In the genomic region with DNA sequence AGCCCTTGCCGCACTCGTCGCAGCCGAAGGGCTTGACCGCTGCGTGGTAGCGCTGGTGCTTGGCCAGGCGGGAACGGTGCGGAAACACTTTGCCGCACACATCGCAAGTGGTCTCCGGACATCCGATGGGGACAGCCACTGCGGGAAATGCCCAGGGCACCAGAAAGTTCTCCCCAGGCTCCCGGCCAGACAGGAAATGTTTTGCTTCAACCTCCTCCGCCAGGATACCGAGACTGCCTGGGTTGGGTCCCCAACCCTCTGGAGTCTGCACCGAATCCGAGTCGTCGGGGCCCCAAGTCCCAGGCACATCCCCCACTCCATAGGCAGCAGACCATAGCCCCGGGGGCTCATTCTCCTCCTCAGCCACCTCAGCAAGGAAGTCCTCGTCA, we compare ENCODE assay signal across 13 mouse cellular contexts. TPM values are rescaled to one million over a fixed set of nuclear protein-coding genes. Genes with fewer than 3 reads are reported as not detected.
DNase-seq lines count a peak whose midpoint lies in the region; ATAC-seq lines count a peak whose summit lies in the region.
"Had no signal": no experiment of that assay in that cellular context is flagged by ENCODE, and none has a peak within 500 bp of the region (broad histone marks: within the 10 kb centered on the region; RNA-seq: fewer than 3 reads in every experiment).

No protein-coding gene starts in this region.

- H3K36me3 ChIP-seq in forebrain, embryonic 11.5 days (ENCODE audit: control insufficient read depth, insufficient read depth, low read length): peaks cover 4% of the 10 kb centered on the region; the same call in 1 of the 2 replicates
- H3K36me3 ChIP-seq in forebrain, embryonic 16.5 days (ENCODE audit: control insufficient read depth, insufficient read depth): peaks cover 20% of the 10 kb centered on the region
- H3K36me3 ChIP-seq in intestine, embryonic 15.5 days: peaks cover 15% of the 10 kb centered on the region
- peaks cover 11% of the 10 kb centered on the region for H3K36me3 ChIP-seq in intestine, embryonic 16.5 days (ENCODE audit: control insufficient read depth, insufficient read depth, low read length)
- H3K36me3 ChIP-seq in neural tube, embryonic 12.5 days: peaks cover 80% of the 10 kb centered on the region
- H3K36me3 ChIP-seq in neural tube, embryonic 15.5 days: peaks cover 73% of the 10 kb centered on the region
- H3K36me3 ChIP-seq in midbrain, embryonic 14.5 days (ENCODE audit: control insufficient read depth, insufficient read depth, low read length): peaks cover 85% of the 10 kb centered on the region
- H3K36me3 ChIP-seq: liver, embryonic 15.5 days had no signal

- peak; percentile 56 for DNase-seq in forebrain, embryonic 11.5 days (ENCODE audit: low spot score)
- no peak for DNase-seq in midbrain, embryonic 14.5 days
- no peak for DNase-seq in thymus, postnatal 25 days
- DNase-seq: adrenal gland, postnatal 36 days; gastrocnemius, adult 2 months; kidney, adult 18-20 months had no signal

- no peak overlapping the region for H3K9ac ChIP-seq in forebrain, embryonic 11.5 days (ENCODE audit: low read length)
- H3K9ac ChIP-seq in forebrain, embryonic 16.5 days (replicated peaks; ENCODE audit: low read depth, low read length): no peak overlapping the region
- H3K9ac ChIP-seq in intestine, embryonic 15.5 days: no peak overlapping the region
- H3K9ac ChIP-seq in intestine, embryonic 16.5 days (ENCODE audit: low read depth, low read length): no peak overlapping the region
- no peak overlapping the region for H3K9ac ChIP-seq in neural tube, embryonic 12.5 days
- H3K9ac ChIP-seq in neural tube, embryonic 15.5 days (replicated peaks): no peak overlapping the region
- H3K9ac ChIP-seq in midbrain, embryonic 14.5 days (replicated peaks; ENCODE audit: low read length): 0 out of 2 replicates have a peak overlapping the region, but pooled peaks have one; percentile 12
- H3K9ac ChIP-seq: liver, embryonic 15.5 days had no signal

- peaks cover 63% of the 10 kb centered on the region for H3K27me3 ChIP-seq in forebrain, embryonic 11.5 days (ENCODE audit: control insufficient read depth, insufficient read depth, low read length)
- H3K27me3 ChIP-seq in forebrain, embryonic 16.5 days (replicated peaks; ENCODE audit: control insufficient read depth, insufficient read depth, low read length): peaks cover 32% of the 10 kb centered on the region
- peaks cover 69% of the 10 kb centered on the region for H3K27me3 ChIP-seq in intestine, embryonic 15.5 days (replicated peaks)
- peaks cover 50% of the 10 kb centered on the region for H3K27me3 ChIP-seq in intestine, embryonic 16.5 days (replicated peaks; ENCODE audit: control insufficient read depth, insufficient read depth, low read length)
- H3K27me3 ChIP-seq in neural tube, embryonic 12.5 days (replicated peaks): peaks cover 76% of the 10 kb centered on the region
- peaks cover 80% of the 10 kb centered on the region for H3K27me3 ChIP-seq in neural tube, embryonic 15.5 days (replicated peaks)
- peaks cover 60% of the 10 kb centered on the region for H3K27me3 ChIP-seq in midbrain, embryonic 14.5 days (ENCODE audit: control insufficient read depth, insufficient read depth, low read length)
- H3K27me3 ChIP-seq: Patski had no signal

- H3K27ac ChIP-seq in forebrain, embryonic 11.5 days (ENCODE audit: low read depth, low read length): no peak overlapping the region
- H3K27ac ChIP-seq in forebrain, embryonic 16.5 days (ENCODE audit: low read length): no peak overlapping the region
- H3K27ac ChIP-seq in intestine, embryonic 15.5 days: no peak overlapping the region
- H3K27ac ChIP-seq in intestine, embryonic 16.5 days (ENCODE audit: low read length): no peak overlapping the region
- H3K27ac ChIP-seq in neural tube, embryonic 12.5 days: no peak overlapping the region
- no peak overlapping the region for H3K27ac ChIP-seq in neural tube, embryonic 15.5 days (replicated peaks)
- H3K27ac ChIP-seq in midbrain, embryonic 14.5 days (replicated peaks; ENCODE audit: low read depth, low read length): no peak overlapping the region
- H3K27ac ChIP-seq: gastrocnemius, adult 2 months; liver, embryonic 15.5 days had no signal

- H3K4me1 ChIP-seq in forebrain, embryonic 11.5 days (replicated peaks; ENCODE audit: control insufficient read depth, insufficient read depth, low read length): peaks cover 13% of the 10 kb centered on the region
- peaks cover 19% of the 10 kb centered on the region for H3K4me1 ChIP-seq in forebrain, embryonic 16.5 days (replicated peaks; ENCODE audit: control insufficient read depth, insufficient read depth, low read length)
- peaks cover 17% of the 10 kb centered on the region for H3K4me1 ChIP-seq in intestine, embryonic 15.5 days (replicated peaks)
- peaks cover 14% of the 10 kb centered on the region for H3K4me1 ChIP-seq in intestine, embryonic 16.5 days (ENCODE audit: control insufficient read depth, insufficient read depth, low read length)
- peaks cover 18% of the 10 kb centered on the region for H3K4me1 ChIP-seq in neural tube, embryonic 12.5 days
- peaks cover 19% of the 10 kb centered on the region for H3K4me1 ChIP-seq in neural tube, embryonic 15.5 days
- H3K4me1 ChIP-seq in midbrain, embryonic 14.5 days (ENCODE audit: control insufficient read depth, insufficient read depth, low read length): peaks cover 12% of the 10 kb centered on the region; the same call in 1 of the 2 replicates

- H3K4me2 ChIP-seq in forebrain, embryonic 11.5 days (ENCODE audit: low read depth, low read length, severe bottlenecking): no peak overlapping the region
- no peak overlapping the region for H3K4me2 ChIP-seq in forebrain, embryonic 16.5 days (ENCODE audit: low read length)
- peak overlapping the region; percentile 82; the same call in 1 of the 2 replicates for H3K4me2 ChIP-seq in intestine, embryonic 15.5 days (replicated peaks)
- H3K4me2 ChIP-seq in intestine, embryonic 16.5 days (ENCODE audit: low read depth, low read length): no peak overlapping the region
- H3K4me2 ChIP-seq in neural tube, embryonic 12.5 days (replicated peaks): peak overlapping the region; percentile 64
- no peak overlapping the region for H3K4me2 ChIP-seq in neural tube, embryonic 15.5 days
- H3K4me2 ChIP-seq in midbrain, embryonic 14.5 days (ENCODE audit: low read length): no peak overlapping the region
- H3K4me2 ChIP-seq: liver, embryonic 15.5 days had no signal

- no peak for ATAC-seq in forebrain, embryonic 11.5 days (replicated peaks; ENCODE audit: low FRiP score)
- no peak for ATAC-seq in forebrain, embryonic 16.5 days
- ATAC-seq in intestine, embryonic 15.5 days: no peak
- no peak for ATAC-seq in intestine, embryonic 16.5 days
- no peak for ATAC-seq in neural tube, embryonic 12.5 days (ENCODE audit: low FRiP score, low read depth)
- ATAC-seq in neural tube, embryonic 15.5 days (ENCODE audit: low FRiP score): no peak
- no peak for ATAC-seq in midbrain, embryonic 14.5 days (ENCODE audit: low FRiP score, low TSS enrichment)
- ATAC-seq: Patski had no signal

- H3K9me3 ChIP-seq in forebrain, embryonic 11.5 days (ENCODE audit: control insufficient read depth, low read length): no peaks in the 10 kb centered on the region
- H3K9me3 ChIP-seq in forebrain, embryonic 16.5 days (ENCODE audit: control insufficient read depth, low read length): no peaks in the 10 kb centered on the region
- no peaks in the 10 kb centered on the region for H3K9me3 ChIP-seq in intestine, embryonic 15.5 days
- H3K9me3 ChIP-seq in intestine, embryonic 16.5 days (ENCODE audit: control insufficient read depth, low read length): peaks cover 4% of the 10 kb centered on the region
- no peaks in the 10 kb centered on the region for H3K9me3 ChIP-seq in neural tube, embryonic 12.5 days
- no peaks in the 10 kb centered on the region for H3K9me3 ChIP-seq in neural tube, embryonic 15.5 days (replicated peaks)
- no peaks in the 10 kb centered on the region for H3K9me3 ChIP-seq in midbrain, embryonic 14.5 days (ENCODE audit: control insufficient read depth, low read length)
- H3K9me3 ChIP-seq: liver, embryonic 15.5 days had no signal

- 11% methylated on average over 24 of the region's 24 CpGs for WGBS in forebrain, embryonic 11.5 days
- WGBS in forebrain, embryonic 16.5 days: 30% methylated on average over 24 of the region's 24 CpGs
- WGBS in intestine, embryonic 15.5 days: 53% methylated on average over 24 of the region's 24 CpGs
- 51% methylated on average over 24 of the region's 24 CpGs for WGBS in intestine, embryonic 16.5 days
- 12% methylated on average over 24 of the region's 24 CpGs for WGBS in neural tube, embryonic 12.5 days
- WGBS in neural tube, embryonic 15.5 days: 31% methylated on average over 24 of the region's 24 CpGs
- 28% methylated on average over 24 of the region's 24 CpGs for WGBS in midbrain, embryonic 14.5 days

- no peak overlapping the region for H3K4me3 ChIP-seq in forebrain, embryonic 11.5 days (ENCODE audit: low read depth, low read length)
- no peak overlapping the region for H3K4me3 ChIP-seq in forebrain, embryonic 16.5 days (replicated peaks; ENCODE audit: low read length)
- H3K4me3 ChIP-seq in intestine, embryonic 15.5 days (replicated peaks): peak overlapping the region; percentile 40; the same call in 1 of the 2 replicates
- H3K4me3 ChIP-seq in intestine, embryonic 16.5 days (ENCODE audit: low read length): no peak overlapping the region
- H3K4me3 ChIP-seq in neural tube, embryonic 12.5 days: 0 out of 2 replicates have a peak overlapping the region, but pooled peaks have one; percentile 31
- no peak overlapping the region for H3K4me3 ChIP-seq in neural tube, embryonic 15.5 days (replicated peaks)
- H3K4me3 ChIP-seq in midbrain, embryonic 14.5 days (replicated peaks; ENCODE audit: low read depth, low read length): no peak overlapping the region
- H3K4me3 ChIP-seq: liver, embryonic 15.5 days had no signal

RNA-seq across cellular contexts. Expression of gene Zfp316, which starts 14.7 kb away (rescaled TPM):
- polyA plus RNA-seq in forebrain, embryonic 11.5 days (2014; fragmentation: Nextera tagmentation; extraction: Ambion mirVana): 3.5 and 4.2 TPM in 2 replicates
- polyA plus RNA-seq in forebrain, embryonic 16.5 days (2015; fragmentation: Nextera tagmentation; extraction: Ambion mirVana): 8.9 and 9.5 TPM in 2 replicates
- polyA plus RNA-seq in intestine, embryonic 15.5 days (2015; fragmentation: Nextera tagmentation; extraction: Ambion mirVana): 2.2 and 2.4 TPM in 2 replicates
- 0.43 and 0.56 TPM in 2 replicates for polyA plus RNA-seq in intestine, embryonic 16.5 days (2015; fragmentation: Nextera tagmentation; extraction: Ambion mirVana)
- polyA plus RNA-seq in neural tube, embryonic 12.5 days (2016; fragmentation: Nextera tagmentation; extraction: Ambion mirVana): 17.3 and 17.4 TPM in 2 replicates
- 8.0 and 9.7 TPM in 2 replicates for polyA plus RNA-seq in neural tube, embryonic 15.5 days (2015; fragmentation: Nextera tagmentation; extraction: Ambion mirVana)
- polyA plus RNA-seq in midbrain, embryonic 14.5 days (2014; fragmentation: Nextera tagmentation; extraction: Ambion mirVana): 6.9 and 7.8 TPM in 2 replicates

RNA-seq across cellular contexts. Expression of gene Zfp12, which starts 20.2 kb away (rescaled TPM):
- polyA plus RNA-seq in forebrain, embryonic 11.5 days (2014; fragmentation: Nextera tagmentation; extraction: Ambion mirVana): 30.4 and 31.0 TPM in 2 replicates
- polyA plus RNA-seq in forebrain, embryonic 16.5 days (2015; fragmentation: Nextera tagmentation; extraction: Ambion mirVana): 30.0 and 31.5 TPM in 2 replicates
- polyA plus RNA-seq in intestine, embryonic 15.5 days (2015; fragmentation: Nextera tagmentation; extraction: Ambion mirVana): 9.8 and 10.2 TPM in 2 replicates
- polyA plus RNA-seq in intestine, embryonic 16.5 days (2015; fragmentation: Nextera tagmentation; extraction: Ambion mirVana): 7.4 and 8.0 TPM in 2 replicates
- polyA plus RNA-seq in neural tube, embryonic 12.5 days (2016; fragmentation: Nextera tagmentation; extraction: Ambion mirVana): 28.1 and 29.3 TPM in 2 replicates
- 17.3 and 19.0 TPM in 2 replicates for polyA plus RNA-seq in neural tube, embryonic 15.5 days (2015; fragmentation: Nextera tagmentation; extraction: Ambion mirVana)
- polyA plus RNA-seq in midbrain, embryonic 14.5 days (2014; fragmentation: Nextera tagmentation; extraction: Ambion mirVana): 20.4 and 25.2 TPM in 2 replicates

RNA-seq across cellular contexts. Expression of gene Spdye4a, which starts 28.4 kb away (rescaled TPM):
- polyA plus RNA-seq in forebrain, embryonic 11.5 days (2014; fragmentation: Nextera tagmentation; extraction: Ambion mirVana): not detected in 2 replicates
- polyA plus RNA-seq in forebrain, embryonic 16.5 days (2015; fragmentation: Nextera tagmentation; extraction: Ambion mirVana): not detected in 2 replicates
- not detected in 2 replicates for polyA plus RNA-seq in intestine, embryonic 15.5 days (2015; fragmentation: Nextera tagmentation; extraction: Ambion mirVana)
- polyA plus RNA-seq in intestine, embryonic 16.5 days (2015; fragmentation: Nextera tagmentation; extraction: Ambion mirVana): not detected in 2 replicates
- polyA plus RNA-seq in neural tube, embryonic 12.5 days (2016; fragmentation: Nextera tagmentation; extraction: Ambion mirVana): not detected in 2 replicates
- polyA plus RNA-seq in neural tube, embryonic 15.5 days (2015; fragmentation: Nextera tagmentation; extraction: Ambion mirVana): not detected in 2 replicates
- not detected in 2 replicates for polyA plus RNA-seq in midbrain, embryonic 14.5 days (2014; fragmentation: Nextera tagmentation; extraction: Ambion mirVana)
- polyA plus RNA-seq: liver, embryonic 15.5 days; Patski had no signal

RNA-seq across cellular contexts. Expression of gene Zfp853, which starts 38.3 kb away (rescaled TPM):
- not detected in 2 replicates for polyA plus RNA-seq in forebrain, embryonic 11.5 days (2014; fragmentation: Nextera tagmentation; extraction: Ambion mirVana)
- 0.13 TPM in 1 of 2 replicates, not detected in the other for polyA plus RNA-seq in forebrain, embryonic 16.5 days (2015; fragmentation: Nextera tagmentation; extraction: Ambion mirVana)
- 0.05 and 0.06 TPM in 2 replicates for polyA plus RNA-seq in intestine, embryonic 15.5 days (2015; fragmentation: Nextera tagmentation; extraction: Ambion mirVana)
- not detected in 2 replicates for polyA plus RNA-seq in intestine, embryonic 16.5 days (2015; fragmentation: Nextera tagmentation; extraction: Ambion mirVana)
- polyA plus RNA-seq in neural tube, embryonic 12.5 days (2016; fragmentation: Nextera tagmentation; extraction: Ambion mirVana): 0.13 TPM in 1 of 2 replicates, not detected in the other
- polyA plus RNA-seq in neural tube, embryonic 15.5 days (2015; fragmentation: Nextera tagmentation; extraction: Ambion mirVana): 0.23 and 0.31 TPM in 2 replicates
- polyA plus RNA-seq in midbrain, embryonic 14.5 days (2014; fragmentation: Nextera tagmentation; extraction: Ambion mirVana): 0.13 TPM in 1 of 2 replicates, not detected in the other
- polyA plus RNA-seq: liver, embryonic 15.5 days; Patski had no signal

Comparison
In these comparisons a context has a peak if more than half of its experiments do, and no peak if none do; other contexts are left out.
1. H3K4me2 ChIP-seq: peak in intestine, embryonic 15.5 days (single experiment) and neural tube, embryonic 12.5 days (single experiment); none in forebrain, embryonic 11.5 days (single experiment), forebrain, embryonic 16.5 days (single experiment), intestine, embryonic 16.5 days (single experiment), neural tube, embryonic 15.5 days (single experiment) and midbrain, embryonic 14.5 days (single experiment).
2. H3K4me3 ChIP-seq: peak in intestine, embryonic 15.5 days (single experiment) and neural tube, embryonic 12.5 days (single experiment); none in forebrain, embryonic 11.5 days (single experiment), forebrain, embryonic 16.5 days (single experiment), intestine, embryonic 16.5 days (single experiment), neural tube, embryonic 15.5 days (single experiment) and midbrain, embryonic 14.5 days (single experiment).